Mouse (Mus musculus) midbrain, embryonic 11.5 days (tissue): ENCODE results near the gene Ywhag. TPM values are rescaled to one million over a fixed set of nuclear protein-coding genes. Genes with fewer than 3 reads are reported as not detected.

Experiments used
- ATAC-seq: fragments of 200-750 bp; cut with Nextera tagmentation; 2 replicates; pipeline ENCODE4 v1.8.0; 2017; ENCODE audit warnings: moderate TSS enrichment, moderate library complexity; ENCODE audit not compliant: low FRiP score
- DNase-seq: peaks from one replicate; pipeline ENCODE4 v3.0.0; 2015; ENCODE audit warnings: low spot score; ENCODE audit errors: missing footprints
- H3K27ac ChIP-seq: fragments of 300-500 bp; sonication (generic); 2 replicates; pipeline ENCODE4 v1.5.1; 2014; ENCODE audit warnings: low read depth, low read length
- H3K27me3 ChIP-seq: fragments of 300-500 bp; sonication (generic); 2 replicates; pipeline ENCODE4 v1.6.1; 2014; ENCODE audit warnings: mild to moderate bottlenecking, low read length, moderate library complexity, mixed read lengths; ENCODE audit not compliant: control insufficient read depth, insufficient read depth
- H3K36me3 ChIP-seq: fragments of 300-500 bp; sonication (generic); 2 replicates; pipeline ENCODE4 v1.6.1; 2014; ENCODE audit warnings: mild to moderate bottlenecking, low read length, moderate library complexity, mixed read lengths; ENCODE audit not compliant: control insufficient read depth, insufficient read depth
- H3K4me1 ChIP-seq: fragments of 300-500 bp; sonication (generic); 2 replicates; pipeline ENCODE4 v1.6.1; 2014; ENCODE audit warnings: low read length; ENCODE audit not compliant: control insufficient read depth, insufficient read depth
- H3K4me2 ChIP-seq: fragments of 300-500 bp; sonication (generic); 2 replicates; pipeline ENCODE4 v1.6.1; 2014; ENCODE audit warnings: mild to moderate bottlenecking, moderate library complexity
- H3K4me3 ChIP-seq: fragments of 300-500 bp; sonication (generic); 2 replicates; pipeline ENCODE4 v1.5.1; 2014; ENCODE audit warnings: low read depth, low read length
- H3K9ac ChIP-seq: fragments of 300-500 bp; sonication (generic); 2 replicates; pipeline ENCODE4 v1.6.1; 2014; ENCODE audit warnings: low read length
- H3K9me3 ChIP-seq: fragments of 300-500 bp; sonication (generic); 2 replicates; pipeline ENCODE4 v1.6.1; 2016; ENCODE audit warnings: low read length; ENCODE audit not compliant: control insufficient read depth
- WGBS: fragments of 180-500 bp; shearing (Covaris S2); extraction: QIAGEN DNeasy Blood & Tissue Kit; methylation state at CpG from one replicate; pipeline ENCODE4 v1.1.7; 2014; 5-methylcytosine and 5-hydroxymethylcytosine counted together
- polyA plus RNA-seq: library from polyadenylated mRNA; unstranded; fragments of >200 nt; fragmentation: Nextera tagmentation; extraction: Ambion mirVana; gene quantifications from 2 replicates; pipeline ENCODE4 v1.2.1, GENCODE M21; 2014

The Ywhag gene
- polyA plus RNA-seq, 1 experiment from 2014 or later = 182 TPM

- Histone ChIP-seq H3K27ac (peak overlapping the region; percentile 70), H3K27me3 (no peaks in the 10 kb centered on the region), H3K9me3 (no peaks in the 10 kb centered on the region), H3K4me1 (peaks cover 14% of the 10 kb centered on the region), H3K4me3 (peak overlapping the region; percentile 31), H3K9ac (peak overlapping the region; percentile 59), H3K4me2 (peak overlapping the region; percentile 64), H3K36me3 (peaks cover 2% of the 10 kb centered on the region)
- WGBS = under 1% methylated on average over 30 of the region's 30 CpGs
- DNase-seq (peak; percentile 100), ATAC-seq (peak; percentile 98)
These were observed 30.8 kb downstream of the Ywhag start for GRCm38 (mm10) chr5:135903551-135904151.

GRCm38 (mm10) chr5:135903058-135903457 lies 31.4 kb downstream of the Ywhag start:
- Histone ChIP-seq H3K4me1 (peaks cover 14% of the 10 kb centered on the region), H3K9ac (peak overlapping the region; percentile 59), H3K4me2 (peak overlapping the region; percentile 64), H3K4me3 (peak overlapping the region; percentile 31), H3K27ac (peak overlapping the region; percentile 70), H3K36me3 (peaks cover 2% of the 10 kb centered on the region; the same call in 1 of the 2 replicates), H3K27me3 (no peaks in the 10 kb centered on the region), H3K9me3 (no peaks in the 10 kb centered on the region)
- ATAC-seq (no peak; the same call in none of the 2 replicates), DNase-seq (peak; percentile 90)
- 20% methylated on average over 7 of the region's 7 CpGs for WGBS

- WGBS = 60% methylated on average over 6 of the region's 6 CpGs
- Histone ChIP-seq H3K27ac (no peak overlapping the region), H3K27me3 (no peaks in the 10 kb centered on the region), H3K9me3 (no peaks in the 10 kb centered on the region), H3K4me3 (no peak overlapping the region), H3K9ac (no peak overlapping the region), H3K36me3 (peaks cover 2% of the 10 kb centered on the region; the same call in 1 of the 2 replicates), H3K4me1 (peaks cover 14% of the 10 kb centered on the region), H3K4me2 (no peak overlapping the region)
- DNase-seq (no peak), ATAC-seq (no peak)
These were observed 32.9 kb downstream of the Ywhag start for GRCm38 (mm10) chr5:135901354-135902095.

- H3K4me3 ChIP-seq = no peak overlapping the region
- H3K4me1 ChIP-seq = peaks cover 14% of the 10 kb centered on the region
- H3K27me3 ChIP-seq = no peaks in the 10 kb centered on the region
- no peak for DNase-seq
- H3K9me3 ChIP-seq = no peaks in the 10 kb centered on the region
- no peak for ATAC-seq
- no peak overlapping the region for H3K27ac ChIP-seq
- WGBS = 83% methylated on average over 3 of the region's 3 CpGs
- H3K9ac ChIP-seq = no peak overlapping the region
- peaks cover 2% of the 10 kb centered on the region; the same call in 1 of the 2 replicates for H3K36me3 ChIP-seq
- H3K4me2 ChIP-seq = no peak overlapping the region
These were observed 33.7 kb downstream of the Ywhag start for GRCm38 (mm10) chr5:135900701-135901100.

GRCm38 (mm10) chr5:135899833-135900232 lies 34.6 kb downstream of the Ywhag start:
- Histone ChIP-seq H3K9ac (no peak overlapping the region), H3K4me2 (no peak overlapping the region), H3K4me1 (peaks cover 14% of the 10 kb centered on the region), H3K4me3 (no peak overlapping the region), H3K9me3 (no peaks in the 10 kb centered on the region), H3K27me3 (no peaks in the 10 kb centered on the region), H3K36me3 (peaks cover 2% of the 10 kb centered on the region; the same call in 1 of the 2 replicates), H3K27ac (no peak overlapping the region)
- ATAC-seq (no peak), DNase-seq (no peak)
- 63% methylated on average over 4 of the region's 4 CpGs for WGBS

- H3K9me3 ChIP-seq = no peaks in the 10 kb centered on the region
- no peak overlapping the region for H3K4me2 ChIP-seq
- DNase-seq = no peak
- H3K36me3 ChIP-seq = no peaks in the 10 kb centered on the region
- H3K27me3 ChIP-seq = no peaks in the 10 kb centered on the region
- H3K27ac ChIP-seq = no peak overlapping the region
- 89% methylated on average over 4 of the region's 4 CpGs for WGBS
- no peak overlapping the region for H3K4me3 ChIP-seq
- no peak for ATAC-seq
- peaks cover 10% of the 10 kb centered on the region for H3K4me1 ChIP-seq
- H3K9ac ChIP-seq = no peak overlapping the region
These were observed 35.4 kb downstream of the Ywhag start for GRCm38 (mm10) chr5:135898995-135899394.

GRCm38 (mm10) chr5:135898028-135898427 lies 36.4 kb downstream of the Ywhag start:
- ATAC-seq (no peak), DNase-seq (peak; percentile 92)
- no peaks in the 10 kb centered on the region for H3K27me3 ChIP-seq
- WGBS = 15% methylated on average over 3 of the region's 3 CpGs
- H3K9me3 ChIP-seq = no peaks in the 10 kb centered on the region
- H3K36me3 ChIP-seq = no peaks in the 10 kb centered on the region
- peaks cover 3% of the 10 kb centered on the region for H3K4me1 ChIP-seq
- no peak overlapping the region for H3K4me3 ChIP-seq
- H3K27ac ChIP-seq = no peak overlapping the region
- no peak overlapping the region for H3K4me2 ChIP-seq
- no peak overlapping the region for H3K9ac ChIP-seq

- Histone ChIP-seq H3K9ac (no peak overlapping the region), H3K4me3 (no peak overlapping the region), H3K36me3 (no peaks in the 10 kb centered on the region), H3K27ac (no peak overlapping the region), H3K4me2 (no peak overlapping the region), H3K4me1 (no peaks in the 10 kb centered on the region), H3K27me3 (peaks cover 7% of the 10 kb centered on the region; the same call in 1 of the 2 replicates), H3K9me3 (no peaks in the 10 kb centered on the region)
- ATAC-seq (no peak), DNase-seq (no peak)
- WGBS = 82% methylated on average over 6 of the region's 6 CpGs
These were observed 39.5 kb downstream of the Ywhag start for GRCm38 (mm10) chr5:135894958-135895357.
